ENCODE assay signal across 19 mouse cellular contexts in genomic region chr9:78475873-78476272, GRCm38 (mm10). TPM values are rescaled to one million over a fixed set of nuclear protein-coding genes. Genes with fewer than 3 reads are reported as not detected.
DNase-seq lines count a peak whose midpoint lies in the region; ATAC-seq and TF ChIP-seq lines count a peak whose summit lies in the region.
"Had no signal": no experiment of that assay in that cellular context is flagged by ENCODE, and none has a peak within 500 bp of the region (broad histone marks: within the 10 kb centered on the region; RNA-seq: fewer than 3 reads in every experiment).

No protein-coding gene starts in this region.

- peaks cover 53% of the 10 kb centered on the region for H3K36me3 ChIP-seq in forebrain, postnatal 0 days (ENCODE audit: insufficient read depth)
- H3K36me3 ChIP-seq in forebrain, embryonic 14.5 days (ENCODE audit: control insufficient read depth, insufficient read depth, low read length), result peaks cover 76% of the 10 kb centered on the region
- peaks cover 18% of the 10 kb centered on the region; the same call in 1 of the 2 replicates for H3K36me3 ChIP-seq in midbrain, embryonic 11.5 days (ENCODE audit: control insufficient read depth, insufficient read depth, low read length)
- H3K36me3 ChIP-seq in midbrain, embryonic 10.5 days, result peaks cover 87% of the 10 kb centered on the region
- peaks cover 21% of the 10 kb centered on the region; the same call in 1 of the 2 replicates for H3K36me3 ChIP-seq in stomach, postnatal 0 days (ENCODE audit: control insufficient read depth, insufficient read depth, low read length)

- no peak for ATAC-seq in forebrain, postnatal 0 days
- ATAC-seq in forebrain, embryonic 14.5 days, result no peak
- ATAC-seq in midbrain, embryonic 11.5 days (ENCODE audit: low FRiP score), result no peak
- ATAC-seq in stomach, postnatal 0 days (ENCODE audit: low FRiP score, low TSS enrichment), result no peak
- ATAC-seq: activated CD4-positive, CD25-positive, alpha-beta regulatory T cell, adult 4 months; lung, postnatal 0 days had no signal

- intact Hi-C loops in left cerebral cortex, postnatal 25 days (cut with DNase I), result no loop called here

- peak; percentile 44 for DNase-seq in forebrain, postnatal 0 days
- DNase-seq in forebrain, embryonic 14.5 days (ENCODE audit: low spot score), result no peak
- peak; percentile 89 for DNase-seq in midbrain, embryonic 11.5 days (ENCODE audit: low spot score, missing footprints)
- no peak for DNase-seq in midbrain, embryonic 10.5 days (ENCODE audit: low spot score)
- DNase-seq in NIH3T3 (ENCODE audit: low read depth), result peak; percentile 15
- DNase-seq in stomach, postnatal 0 days (ENCODE audit: low spot score), result no peak
- DNase-seq in left cerebral cortex, postnatal 25 days (ENCODE audit: low spot score in 2 of 2), result no peak
- no peak for DNase-seq in thymus, postnatal 25 days
- DNase-seq: cerebellum, adult 8-10 months; kidney, postnatal 25 days; layer of hippocampus, postnatal 36 days; thymus, postnatal 14 days had no signal

- TF ChIP-seq CTCF in forebrain, postnatal 0 days (IDR thresholded peaks at IDR 0.05; ENCODE audit: low read depth), result 0 out of 2 replicates have a peak, but pooled peaks have one; percentile 5
- peak; percentile 26; the same call in 1 of the 2 replicates for TF ChIP-seq CTCF in stomach, postnatal 0 days (IDR thresholded peaks at IDR 0.05; ENCODE audit: low read depth)

- H3K9ac ChIP-seq in forebrain, postnatal 0 days, result no peak overlapping the region
- H3K9ac ChIP-seq in forebrain, embryonic 14.5 days (ENCODE audit: low read length), result no peak overlapping the region
- no peak overlapping the region for H3K9ac ChIP-seq in midbrain, embryonic 11.5 days (ENCODE audit: low read length)
- H3K9ac ChIP-seq in stomach, postnatal 0 days (ENCODE audit: low read length), result no peak overlapping the region
- H3K9ac ChIP-seq: intestine, embryonic 15.5 days; limb, embryonic 13.5 days; midbrain, embryonic 12.5 days had no signal

- no peaks in the 10 kb centered on the region for H3K27me3 ChIP-seq in forebrain, postnatal 0 days (ENCODE audit: insufficient read depth, low read length)
- H3K27me3 ChIP-seq in forebrain, embryonic 14.5 days (replicated peaks; ENCODE audit: control insufficient read depth, insufficient read depth, low read length), result no peaks in the 10 kb centered on the region
- no peaks in the 10 kb centered on the region for H3K27me3 ChIP-seq in midbrain, embryonic 11.5 days (ENCODE audit: control insufficient read depth, insufficient read depth, low read length)
- H3K27me3 ChIP-seq in midbrain, embryonic 10.5 days (ENCODE audit: low read depth, poor library complexity, severe bottlenecking), result no peaks in the 10 kb centered on the region
- H3K27me3 ChIP-seq in stomach, postnatal 0 days (ENCODE audit: control insufficient read depth, insufficient read depth, low read length), result no peaks in the 10 kb centered on the region
- H3K27me3 ChIP-seq: intestine, embryonic 15.5 days; limb, embryonic 13.5 days; midbrain, embryonic 12.5 days; neural tube, embryonic 13.5 days had no signal

- 0 out of 2 replicates have a peak, but pooled peaks cover 5% of the 10 kb centered on the region for H3K4me1 ChIP-seq in forebrain, postnatal 0 days (ENCODE audit: insufficient read depth)
- peaks cover 3% of the 10 kb centered on the region; the same call in 1 of the 2 replicates for H3K4me1 ChIP-seq in forebrain, embryonic 14.5 days (ENCODE audit: control insufficient read depth, insufficient read depth, low read length)
- H3K4me1 ChIP-seq in midbrain, embryonic 11.5 days (ENCODE audit: control insufficient read depth, insufficient read depth, low read length), result peaks cover 2% of the 10 kb centered on the region; the same call in 1 of the 2 replicates
- peaks cover 13% of the 10 kb centered on the region for H3K4me1 ChIP-seq in midbrain, embryonic 10.5 days
- no peaks in the 10 kb centered on the region for H3K4me1 ChIP-seq in stomach, postnatal 0 days (replicated peaks; ENCODE audit: control insufficient read depth, insufficient read depth)

- H3K4me2 ChIP-seq in forebrain, postnatal 0 days (ENCODE audit: low read depth), result no peak overlapping the region
- H3K4me2 ChIP-seq in forebrain, embryonic 14.5 days (ENCODE audit: low read length), result no peak overlapping the region
- H3K4me2 ChIP-seq in midbrain, embryonic 11.5 days, result no peak overlapping the region
- H3K4me2 ChIP-seq in stomach, postnatal 0 days (replicated peaks; ENCODE audit: low read depth), result no peak overlapping the region
- H3K4me2 ChIP-seq: intestine, embryonic 15.5 days; limb, embryonic 13.5 days; midbrain, embryonic 12.5 days; neural tube, embryonic 13.5 days had no signal

- 83% methylated on average over 4 of the region's 4 CpGs for WGBS in forebrain, postnatal 0 days
- 79% methylated on average over 4 of the region's 4 CpGs for WGBS in forebrain, embryonic 14.5 days
- 89% methylated on average over 4 of the region's 4 CpGs for WGBS in midbrain, embryonic 11.5 days
- 91% methylated on average over 4 of the region's 4 CpGs for WGBS in midbrain, embryonic 10.5 days
- WGBS in stomach, postnatal 0 days, result 80% methylated on average over 4 of the region's 4 CpGs

- no peaks in the 10 kb centered on the region for H3K9me3 ChIP-seq in forebrain, postnatal 0 days (ENCODE audit: low read length)
- H3K9me3 ChIP-seq in forebrain, embryonic 14.5 days (replicated peaks; ENCODE audit: control insufficient read depth, low read length), result no peaks in the 10 kb centered on the region
- no peaks in the 10 kb centered on the region for H3K9me3 ChIP-seq in midbrain, embryonic 11.5 days (ENCODE audit: control insufficient read depth, low read length)
- no peaks in the 10 kb centered on the region for H3K9me3 ChIP-seq in midbrain, embryonic 10.5 days (replicated peaks)
- no peaks in the 10 kb centered on the region for H3K9me3 ChIP-seq in stomach, postnatal 0 days (ENCODE audit: control insufficient read depth, low read length)
- H3K9me3 ChIP-seq: intestine, embryonic 15.5 days; limb, embryonic 13.5 days; midbrain, embryonic 12.5 days; neural tube, embryonic 13.5 days had no signal

- TF ChIP-seq EP300 in stomach, postnatal 0 days (optimal IDR thresholded peaks at IDR 0.05), result no peak

- no peak overlapping the region for H3K27ac ChIP-seq in forebrain, postnatal 0 days (ENCODE audit: low read depth, low read length)
- no peak overlapping the region for H3K27ac ChIP-seq in forebrain, embryonic 14.5 days (ENCODE audit: low read depth, low read length)
- no peak overlapping the region for H3K27ac ChIP-seq in midbrain, embryonic 11.5 days (ENCODE audit: low read depth, low read length)
- no peak overlapping the region for H3K27ac ChIP-seq in midbrain, embryonic 10.5 days (replicated peaks)
- no peak overlapping the region for H3K27ac ChIP-seq in stomach, postnatal 0 days (replicated peaks)
- H3K27ac ChIP-seq: midbrain, embryonic 12.5 days had no signal

- H3K4me3 ChIP-seq in forebrain, postnatal 0 days (ENCODE audit: low read depth, low read length), result no peak overlapping the region
- H3K4me3 ChIP-seq in forebrain, embryonic 14.5 days (ENCODE audit: low read depth, low read length), result no peak overlapping the region
- H3K4me3 ChIP-seq in midbrain, embryonic 11.5 days (ENCODE audit: low read depth, low read length), result no peak overlapping the region
- H3K4me3 ChIP-seq in midbrain, embryonic 10.5 days, result no peak overlapping the region
- H3K4me3 ChIP-seq in stomach, postnatal 0 days (ENCODE audit: low read depth, low read length), result no peak overlapping the region
- H3K4me3 ChIP-seq: intestine, embryonic 15.5 days; limb, embryonic 13.5 days; midbrain, embryonic 12.5 days; neural tube, embryonic 13.5 days had no signal

RNA-seq across cellular contexts. Expression of gene Eef1a1, which starts 13.1 kb away (rescaled TPM):
- 9,311 and 11,752 TPM in 2 replicates for total RNA-seq in forebrain, postnatal 0 days (2014; rRNA removed)
- polyA plus RNA-seq in forebrain, postnatal 0 days (2015; fragmentation: Nextera tagmentation; extraction: Ambion mirVana), result 2,982 and 3,284 TPM in 2 replicates
- 4,517 and 5,265 TPM in 2 replicates for polyA plus RNA-seq in forebrain, embryonic 14.5 days (2014; fragmentation: Nextera tagmentation; extraction: Ambion mirVana)
- 4,628 and 4,661 TPM in 2 replicates for polyA plus RNA-seq in midbrain, embryonic 11.5 days (2014; fragmentation: Nextera tagmentation; extraction: Ambion mirVana)
- polyA plus RNA-seq in midbrain, embryonic 10.5 days (2016; fragmentation: Nextera tagmentation; extraction: Ambion mirVana), result 3,476 and 3,775 TPM in 2 replicates
- polyA plus RNA-seq in stomach, postnatal 0 days (2015; fragmentation: Nextera tagmentation; extraction: Ambion mirVana), result 2,673 and 2,818 TPM in 2 replicates
- total RNA-seq in left cerebral cortex, postnatal 25 days (2021), result 1,000 to 10,000 TPM; 2,219 to 2,332 TPM

RNA-seq across cellular contexts. Expression of gene Gm17324, which starts 27.3 kb away (rescaled TPM):
- 1.2 and 1.7 TPM in 2 replicates for total RNA-seq in forebrain, postnatal 0 days (2014; rRNA removed)
- 2.8 and 3.3 TPM in 2 replicates for polyA plus RNA-seq in forebrain, postnatal 0 days (2015; fragmentation: Nextera tagmentation; extraction: Ambion mirVana)
- polyA plus RNA-seq in forebrain, embryonic 14.5 days (2014; fragmentation: Nextera tagmentation; extraction: Ambion mirVana), result 0.52 and 0.56 TPM in 2 replicates
- polyA plus RNA-seq in midbrain, embryonic 11.5 days (2014; fragmentation: Nextera tagmentation; extraction: Ambion mirVana), result 0.52 and 1.1 TPM in 2 replicates
- polyA plus RNA-seq in midbrain, embryonic 10.5 days (2016; fragmentation: Nextera tagmentation; extraction: Ambion mirVana), result 0.44 and 0.68 TPM in 2 replicates
- 0.72 and 1.1 TPM in 2 replicates for polyA plus RNA-seq in stomach, postnatal 0 days (2015; fragmentation: Nextera tagmentation; extraction: Ambion mirVana)
- total RNA-seq in left cerebral cortex, postnatal 25 days (2021), result under 1 TPM; 0.66 to 0.73 TPM
- total RNA-seq: heart, postnatal 25 days had no signal
- polyA plus RNA-seq: activated CD4-positive, CD25-positive, alpha-beta regulatory T cell, adult 4 months had no signal

RNA-seq across cellular contexts. Expression of gene Mto1, which starts 27.9 kb away (rescaled TPM):
- total RNA-seq in forebrain, postnatal 0 days (2014; rRNA removed), result 27.5 and 27.8 TPM in 2 replicates
- polyA plus RNA-seq in forebrain, postnatal 0 days (2015; fragmentation: Nextera tagmentation; extraction: Ambion mirVana), result 15.9 and 19.6 TPM in 2 replicates
- polyA plus RNA-seq in forebrain, embryonic 14.5 days (2014; fragmentation: Nextera tagmentation; extraction: Ambion mirVana), result 23.0 and 25.5 TPM in 2 replicates
- polyA plus RNA-seq in midbrain, embryonic 11.5 days (2014; fragmentation: Nextera tagmentation; extraction: Ambion mirVana), result 26.0 and 28.3 TPM in 2 replicates
- 24.4 and 28.4 TPM in 2 replicates for polyA plus RNA-seq in midbrain, embryonic 10.5 days (2016; fragmentation: Nextera tagmentation; extraction: Ambion mirVana)
- 11.7 and 12.1 TPM in 2 replicates for polyA plus RNA-seq in stomach, postnatal 0 days (2015; fragmentation: Nextera tagmentation; extraction: Ambion mirVana)
- 10 to 100 TPM; 26.0 to 29.5 TPM for total RNA-seq in left cerebral cortex, postnatal 25 days (2021)

RNA-seq across cellular contexts. Expression of gene Cgas, which starts 32.8 kb away (rescaled TPM):
- 0.85 and 0.90 TPM in 2 replicates for total RNA-seq in forebrain, postnatal 0 days (2014; rRNA removed)
- polyA plus RNA-seq in forebrain, postnatal 0 days (2015; fragmentation: Nextera tagmentation; extraction: Ambion mirVana), result 0.33 and 0.47 TPM in 2 replicates
- 0.50 and 0.51 TPM in 2 replicates for polyA plus RNA-seq in forebrain, embryonic 14.5 days (2014; fragmentation: Nextera tagmentation; extraction: Ambion mirVana)
- polyA plus RNA-seq in midbrain, embryonic 11.5 days (2014; fragmentation: Nextera tagmentation; extraction: Ambion mirVana), result 0.51 and 0.63 TPM in 2 replicates
- 0.30 and 0.53 TPM in 2 replicates for polyA plus RNA-seq in midbrain, embryonic 10.5 days (2016; fragmentation: Nextera tagmentation; extraction: Ambion mirVana)
- 1.4 and 1.6 TPM in 2 replicates for polyA plus RNA-seq in stomach, postnatal 0 days (2015; fragmentation: Nextera tagmentation; extraction: Ambion mirVana)
- under 1 TPM; 0.48 to 0.53 TPM for total RNA-seq in left cerebral cortex, postnatal 25 days (2021)

Comparison
In these comparisons a context has a peak if more than half of its experiments do, and no peak if none do; other contexts are left out.
1. DNase-seq: peak in forebrain, postnatal 0 days (single experiment), midbrain, embryonic 11.5 days (single experiment) and NIH3T3 (single experiment); none in forebrain, embryonic 14.5 days (single experiment), midbrain, embryonic 10.5 days (single experiment), stomach, postnatal 0 days (single experiment), left cerebral cortex, postnatal 25 days (0 of 2) and thymus, postnatal 25 days (single experiment).